Mouse (Mus musculus) hindbrain, embryonic 13.5 days (tissue): Measurements from ENCODE around the gene Actl7b. TPM values are rescaled to one million over a fixed set of nuclear protein-coding genes. Genes with fewer than 3 reads are reported as not detected.

Experiments
- ATAC-seq: fragments of 200-750 bp; cut with Nextera tagmentation; 2 replicates; pipeline ENCODE4 v1.8.0; 2017; ENCODE audit warnings: moderate TSS enrichment; ENCODE audit not compliant: low FRiP score
- H3K27ac ChIP-seq: fragments of 300-500 bp; sonication (generic); 2 replicates; pipeline ENCODE4 v1.5.1; 2015; ENCODE audit warnings: inconsistent platforms, mild to moderate bottlenecking, moderate library complexity
- H3K27me3 ChIP-seq: fragments of 300-500 bp; sonication (generic); 2 replicates; pipeline ENCODE4 v1.6.1; 2015; ENCODE audit warnings: mild to moderate bottlenecking, inconsistent platforms
- H3K36me3 ChIP-seq: fragments of 300-500 bp; sonication (generic); 2 replicates; pipeline ENCODE4 v1.6.1; 2015; ENCODE audit warnings: mild to moderate bottlenecking, inconsistent platforms
- H3K4me1 ChIP-seq: fragments of 300-500 bp; sonication (generic); replicated peaks from 2 replicates; pipeline ENCODE4 v1.6.1; 2015; ENCODE audit warnings: inconsistent platforms
- H3K4me2 ChIP-seq: fragments of 300-500 bp; sonication (generic); 2 replicates; pipeline ENCODE4 v1.6.1; 2015; ENCODE audit warnings: inconsistent platforms, mild to moderate bottlenecking, moderate library complexity
- H3K4me3 ChIP-seq: fragments of 300-500 bp; sonication (generic); 2 replicates; pipeline ENCODE4 v1.5.1; 2015; ENCODE audit warnings: mild to moderate bottlenecking, inconsistent platforms
- H3K9ac ChIP-seq: fragments of 300-500 bp; sonication (generic); 2 replicates; pipeline ENCODE4 v1.6.1; 2015; ENCODE audit warnings: mild to moderate bottlenecking, inconsistent platforms
- H3K9me3 ChIP-seq: fragments of 300-500 bp; sonication (generic); 2 replicates; pipeline ENCODE4 v1.6.1; 2016; ENCODE audit warnings: inconsistent platforms
- WGBS: fragments of 180-500 bp; shearing (Covaris S2); methylation state at CpG from one replicate; pipeline ENCODE4 v1.1.7; 2015; 5-methylcytosine and 5-hydroxymethylcytosine counted together
- polyA plus RNA-seq: library from polyadenylated mRNA; unstranded; fragments of >200 nt; fragmentation: Nextera tagmentation; extraction: Ambion mirVana; gene quantifications from 2 replicates; pipeline ENCODE4 v1.2.1, GENCODE M21; 2015

Actl7b gene
- polyA plus RNA-seq = not detected in 2 replicates

DNA sequence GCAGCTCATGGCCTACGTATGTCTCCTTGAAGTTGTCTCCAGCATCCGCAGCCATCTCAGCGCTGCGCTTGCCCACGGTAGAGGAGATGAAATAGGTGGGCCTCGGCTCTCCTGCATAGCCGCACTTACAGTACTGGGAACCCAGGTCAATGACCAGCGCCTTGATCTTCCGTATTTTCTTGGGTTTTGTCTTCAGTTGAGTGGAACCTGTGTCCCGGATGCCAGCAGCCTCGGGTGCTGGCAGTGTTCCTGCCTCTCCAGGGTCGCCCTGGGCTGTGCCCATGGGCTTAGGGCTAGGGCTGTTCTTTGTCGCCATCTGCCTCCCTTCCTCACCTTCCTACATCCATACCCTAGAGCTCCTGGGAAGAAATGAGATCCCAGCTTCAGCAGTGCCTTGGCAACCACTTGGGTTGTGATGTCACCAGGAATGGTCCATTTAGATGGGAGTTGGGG lies at the start of gene Actl7b:
Actl7b (minus strand) TSS at position 403 of the 453 bp plus-strand sequence.
- 95% methylated on average over 13 of the region's 13 CpGs for WGBS
- Histone ChIP-seq H3K4me1 (no peaks in the 10 kb centered on the region), H3K27me3 (no peaks in the 10 kb centered on the region), H3K27ac (no peak within 1 kb of the TSS), H3K4me2 (no peak within 1 kb of the TSS), H3K36me3 (peaks cover 23% of the 10 kb centered on the region), H3K9ac (no peak within 1 kb of the TSS), H3K4me3 (no peak within 1 kb of the TSS), H3K9me3 (no peaks in the 10 kb centered on the region)
- no peak for ATAC-seq

DNA sequence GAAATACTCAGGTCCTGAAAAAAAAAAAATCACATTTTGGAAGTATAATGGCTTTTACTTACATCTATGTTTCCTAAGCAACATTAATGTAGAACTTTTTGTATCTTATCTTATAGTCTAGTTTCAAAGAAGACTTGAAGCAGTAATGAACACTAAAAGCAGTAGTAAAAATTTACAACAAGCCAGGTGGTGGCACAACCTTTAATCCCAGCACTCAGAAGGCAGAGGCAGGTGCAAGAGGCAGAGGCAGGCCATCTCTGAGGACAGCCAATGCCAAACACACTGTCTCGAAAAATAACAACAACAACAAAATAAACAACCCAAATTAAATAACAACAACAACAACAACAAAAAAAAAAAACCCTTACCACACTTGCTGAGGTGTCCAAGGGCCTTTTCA lies 29.8 kb upstream of the Actl7b start:
- H3K4me3 ChIP-seq = no peak overlapping the region
- WGBS = 81% methylated on average over 1 of the region's 1 CpGs
- H3K4me1 ChIP-seq = no peaks in the 10 kb centered on the region

DNA sequence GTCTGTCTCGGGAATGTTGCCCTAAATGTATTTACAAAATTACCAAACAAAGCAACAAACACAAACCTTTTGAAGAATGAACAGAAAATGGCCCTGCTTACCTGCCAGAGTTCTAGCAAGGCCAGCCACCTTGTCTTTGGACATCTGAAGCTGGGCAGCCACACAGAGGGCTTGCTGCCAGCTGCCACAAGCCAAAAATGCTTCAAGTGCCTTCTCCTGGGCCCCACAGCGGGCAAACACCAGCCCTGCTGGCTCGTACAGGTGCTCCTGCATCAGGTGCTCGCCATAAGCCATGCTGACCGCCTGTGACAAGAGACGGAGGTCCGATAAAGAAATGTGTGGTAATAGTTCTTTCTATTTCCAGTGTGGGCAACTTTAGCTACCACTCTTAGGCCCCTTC lies 27.7 kb upstream of the Actl7b start:
- Histone ChIP-seq H3K9ac (no peak overlapping the region), H3K36me3 (peaks cover 94% of the 10 kb centered on the region), H3K4me2 (no peak overlapping the region), H3K27ac (no peak overlapping the region), H3K4me3 (no peak overlapping the region), H3K9me3 (no peaks in the 10 kb centered on the region), H3K4me1 (no peaks in the 10 kb centered on the region), H3K27me3 (no peaks in the 10 kb centered on the region)
- WGBS = 95% methylated on average over 7 of the region's 7 CpGs
- no peak for ATAC-seq

More for the DNA sequence above, 29.8 kb upstream of the Actl7b start:
- H3K4me2 ChIP-seq = no peak overlapping the region
- H3K27me3 ChIP-seq = no peaks in the 10 kb centered on the region
- no peak overlapping the region for H3K27ac ChIP-seq
- H3K9me3 ChIP-seq = no peaks in the 10 kb centered on the region
- no peak for ATAC-seq
- no peak overlapping the region for H3K9ac ChIP-seq
- H3K36me3 ChIP-seq = peaks cover 88% of the 10 kb centered on the region

DNA sequence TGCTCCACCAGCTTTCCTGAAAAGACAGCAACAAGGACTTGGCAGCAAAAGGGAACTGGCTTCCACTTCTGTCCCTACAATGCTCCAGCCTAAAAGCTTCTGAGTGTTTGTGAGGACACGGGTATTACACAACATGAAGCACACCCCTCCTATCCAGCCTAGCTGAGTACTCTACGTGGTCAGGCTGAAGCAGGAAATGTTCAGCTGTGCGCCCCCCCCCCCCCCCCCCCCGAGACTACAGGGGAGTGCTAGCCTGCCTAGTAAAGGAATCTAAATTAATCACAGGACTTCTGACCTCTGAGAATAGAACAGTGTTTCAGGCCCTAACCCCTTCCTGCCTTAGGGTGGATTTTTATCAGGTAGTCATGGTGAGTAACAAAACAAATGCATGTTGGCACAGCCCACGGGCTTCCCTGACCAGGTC lies 26.6 kb upstream of the Actl7b start:
- H3K9me3 ChIP-seq = no peaks in the 10 kb centered on the region
- H3K9ac ChIP-seq = no peak overlapping the region
- no peak overlapping the region for H3K4me3 ChIP-seq
- H3K4me2 ChIP-seq = no peak overlapping the region
- WGBS = 82% methylated on average over 4 of the region's 5 CpGs
- ATAC-seq = no peak
- no peak overlapping the region for H3K27ac ChIP-seq
- peaks cover 89% of the 10 kb centered on the region for H3K36me3 ChIP-seq
- H3K4me1 ChIP-seq = no peaks in the 10 kb centered on the region
- no peaks in the 10 kb centered on the region for H3K27me3 ChIP-seq

DNA sequence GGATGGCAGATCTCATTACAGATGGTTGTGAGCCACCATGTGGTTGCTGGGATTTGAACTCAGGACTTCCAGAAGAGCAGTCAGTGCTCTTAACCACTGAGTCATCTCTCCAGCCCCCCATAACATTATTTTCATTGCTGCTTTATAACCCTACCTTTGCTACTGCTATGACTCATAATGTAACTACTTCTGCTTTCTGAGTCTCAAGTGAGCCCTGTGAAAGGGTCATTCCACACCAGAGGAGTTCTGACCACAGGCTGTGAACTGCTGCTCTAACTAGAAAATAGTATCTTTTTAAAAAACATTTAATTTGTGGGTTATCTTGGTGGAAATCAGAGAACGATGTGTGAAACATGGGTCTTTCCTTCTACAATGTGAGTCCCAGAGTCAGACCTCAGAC lies 16.4 kb upstream of the Actl7b start:
- H3K9me3 ChIP-seq = no peaks in the 10 kb centered on the region
- H3K9ac ChIP-seq = no peak overlapping the region
- H3K27ac ChIP-seq = no peak overlapping the region
- ATAC-seq = no peak
- H3K4me2 ChIP-seq = no peak overlapping the region
- no peaks in the 10 kb centered on the region for H3K4me1 ChIP-seq
- no peaks in the 10 kb centered on the region for H3K27me3 ChIP-seq
- H3K36me3 ChIP-seq = peaks cover 95% of the 10 kb centered on the region
- H3K4me3 ChIP-seq = no peak overlapping the region
- 100% methylated on average over 1 of the region's 1 CpGs for WGBS

DNA sequence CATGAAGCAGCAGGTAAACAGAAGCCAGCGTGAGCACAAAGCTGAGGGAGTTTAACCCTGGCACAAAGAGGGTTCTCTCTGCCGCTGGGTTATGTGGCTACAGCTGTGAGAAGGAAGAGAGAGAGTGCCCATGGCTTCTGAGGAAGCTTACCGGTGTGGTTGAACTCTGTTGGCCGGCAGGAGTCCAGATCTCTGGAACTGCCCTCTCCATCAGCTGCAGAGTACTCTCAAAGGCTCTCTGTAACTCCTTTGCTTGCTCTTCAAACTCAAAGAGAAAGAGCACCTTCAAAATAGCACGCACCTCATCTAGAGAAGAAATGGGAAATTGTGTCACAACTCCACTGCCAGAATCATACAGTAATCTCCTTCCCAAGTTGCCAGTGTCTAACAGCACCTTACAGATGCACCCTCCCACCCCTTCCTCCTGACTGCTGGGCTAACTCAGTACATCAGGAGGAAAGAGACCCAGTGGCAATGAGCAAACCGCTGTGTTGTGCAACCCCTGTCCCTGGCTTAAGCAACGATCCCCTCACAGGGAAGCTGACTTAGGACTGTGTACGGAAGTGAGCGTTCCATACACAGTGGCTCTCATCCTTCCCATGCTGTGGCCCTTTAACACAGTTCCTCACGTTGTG lies 15.8 kb upstream of the Actl7b start:
- H3K36me3 ChIP-seq = peaks cover 90% of the 10 kb centered on the region
- H3K4me1 ChIP-seq = no peaks in the 10 kb centered on the region
- 91% methylated on average over 10 of the region's 10 CpGs for WGBS
- no peak overlapping the region for H3K27ac ChIP-seq
- no peak overlapping the region for H3K4me2 ChIP-seq
- no peak overlapping the region for H3K9ac ChIP-seq
- no peaks in the 10 kb centered on the region for H3K9me3 ChIP-seq
- H3K27me3 ChIP-seq = no peaks in the 10 kb centered on the region
- no peak overlapping the region for H3K4me3 ChIP-seq
- no peak for ATAC-seq

DNA sequence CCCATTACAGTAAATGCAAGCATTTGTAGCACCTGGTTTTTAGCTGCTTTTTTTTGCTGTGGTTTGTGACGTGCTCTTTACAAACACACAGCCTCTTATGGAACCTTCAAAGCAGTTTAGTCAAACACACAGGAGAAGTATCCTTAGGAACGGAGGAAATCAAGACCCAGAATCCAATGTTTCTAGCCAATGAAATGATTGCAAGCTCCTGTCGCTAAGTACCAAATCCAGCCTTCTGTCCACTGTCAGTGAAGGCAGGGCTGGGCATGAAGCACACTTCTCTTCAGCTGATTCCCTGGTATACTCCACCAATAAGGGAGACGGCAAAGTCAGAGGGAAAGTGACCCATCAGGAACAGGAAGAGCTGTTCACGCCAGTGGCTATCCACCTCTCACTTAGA lies 14.8 kb upstream of the Actl7b start:
- 95% methylated on average over 5 of the region's 5 CpGs for WGBS
- H3K4me2 ChIP-seq = no peak overlapping the region
- H3K4me3 ChIP-seq = no peak overlapping the region
- H3K27me3 ChIP-seq = no peaks in the 10 kb centered on the region
- H3K4me1 ChIP-seq = no peaks in the 10 kb centered on the region
- no peak overlapping the region for H3K9ac ChIP-seq
- no peak overlapping the region for H3K27ac ChIP-seq
- H3K9me3 ChIP-seq = no peaks in the 10 kb centered on the region
- H3K36me3 ChIP-seq = peaks cover 93% of the 10 kb centered on the region
- no peak for ATAC-seq

DNA sequence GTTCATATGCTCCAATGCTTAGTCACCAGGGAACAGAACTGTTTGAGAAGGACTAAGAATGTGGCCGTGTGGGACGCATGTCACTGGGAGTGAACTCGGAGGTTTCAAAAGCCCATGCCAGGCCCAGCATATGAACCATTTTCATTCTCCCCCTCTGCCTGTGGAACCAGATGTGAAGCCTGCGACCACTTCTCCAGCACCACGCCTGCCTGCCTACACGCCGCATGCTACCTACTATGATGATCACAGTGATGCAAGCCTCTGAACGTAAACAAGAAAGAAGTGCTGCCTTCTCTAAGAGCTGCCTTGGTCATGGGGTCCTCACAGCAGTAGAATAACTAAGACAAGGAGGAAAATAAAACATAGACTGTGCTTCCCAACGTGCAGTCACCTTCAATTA lies 6.2 kb upstream of the Actl7b start:
- 97% methylated on average over 9 of the region's 9 CpGs for WGBS
- Histone ChIP-seq H3K27ac (no peak overlapping the region), H3K27me3 (no peaks in the 10 kb centered on the region), H3K4me3 (no peak overlapping the region), H3K36me3 (peaks cover 80% of the 10 kb centered on the region), H3K4me1 (no peaks in the 10 kb centered on the region), H3K9ac (no peak overlapping the region), H3K9me3 (no peaks in the 10 kb centered on the region), H3K4me2 (no peak overlapping the region)
- no peak for ATAC-seq

DNA sequence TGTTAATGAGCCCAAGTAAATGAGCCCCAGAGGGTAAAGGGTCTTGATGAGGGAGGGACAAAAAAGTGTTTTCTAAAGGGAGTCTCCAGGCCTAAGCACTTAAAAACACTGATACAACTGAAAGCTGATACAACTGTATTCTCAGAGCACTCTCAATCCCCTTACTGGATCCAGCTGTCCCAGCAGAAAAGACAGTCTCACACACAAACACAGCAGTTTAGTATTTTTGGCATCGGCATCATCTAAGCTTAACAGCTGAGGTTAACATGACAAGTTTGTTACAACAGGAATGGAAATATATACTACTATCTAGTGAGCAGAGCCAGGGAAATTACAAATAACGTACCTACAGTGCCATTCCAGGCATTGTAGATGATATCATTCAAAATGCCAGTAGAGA lies 5.1 kb upstream of the Actl7b start:
- no peak overlapping the region for H3K27ac ChIP-seq
- H3K4me3 ChIP-seq = no peak overlapping the region
- H3K9me3 ChIP-seq = no peaks in the 10 kb centered on the region
- H3K9ac ChIP-seq = no peak overlapping the region
- no peaks in the 10 kb centered on the region for H3K4me1 ChIP-seq
- H3K27me3 ChIP-seq = no peaks in the 10 kb centered on the region
- H3K4me2 ChIP-seq = no peak overlapping the region
- H3K36me3 ChIP-seq = peaks cover 71% of the 10 kb centered on the region
- 96% methylated on average over 2 of the region's 2 CpGs for WGBS
- no peak for ATAC-seq

DNA sequence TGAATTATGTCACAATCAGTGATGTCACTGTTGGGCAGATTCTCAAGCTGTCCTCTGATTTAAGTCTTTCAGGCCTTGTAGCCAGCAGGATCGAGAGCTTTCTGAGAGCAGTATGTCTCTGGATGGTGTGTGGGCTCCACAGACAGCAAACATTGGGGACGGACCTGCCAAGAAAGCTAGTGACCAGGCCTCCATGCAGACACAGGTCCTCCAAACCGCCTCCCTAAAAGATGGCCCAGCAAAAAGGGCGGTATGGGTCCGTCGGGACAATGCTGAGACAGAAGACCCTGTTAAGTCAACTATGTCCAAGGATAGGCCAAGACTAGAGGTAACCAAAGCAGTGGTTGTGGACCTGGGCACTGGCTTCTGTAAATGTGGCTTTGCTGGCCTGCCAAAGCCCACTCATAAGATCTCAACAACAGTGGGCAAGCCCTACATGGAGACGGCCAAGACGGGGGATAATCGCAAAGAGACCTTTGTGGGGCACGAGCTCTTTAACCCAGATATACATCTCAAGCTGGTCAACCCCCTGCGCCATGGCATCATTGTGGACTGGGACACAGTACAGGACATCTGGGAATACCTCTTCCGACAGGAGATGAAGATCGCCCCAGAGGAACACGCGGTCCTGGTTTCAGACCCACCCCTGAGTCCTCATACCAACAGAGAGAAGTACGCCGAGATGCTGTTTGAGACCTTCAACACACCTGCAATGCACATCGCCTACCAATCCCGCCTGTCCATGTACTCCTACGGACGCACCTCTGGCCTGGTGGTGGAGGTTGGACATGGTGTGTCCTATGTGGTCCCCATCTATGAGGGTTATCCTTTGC lies 2.3 kb upstream of the Actl7b start, which contains the start of gene Actl7a:
Actl7a (plus strand) TSS at position 51 of the 833 bp plus-strand sequence.
- 95% methylated on average over 21 of the region's 21 CpGs for WGBS
- no peak within 1 kb of the TSS for H3K27ac ChIP-seq
- peaks cover 46% of the 10 kb centered on the region for H3K36me3 ChIP-seq
- no peak within 1 kb of the TSS for H3K9ac ChIP-seq
- H3K4me2 ChIP-seq = no peak within 1 kb of the TSS
- H3K4me1 ChIP-seq = no peaks in the 10 kb centered on the region
- no peaks in the 10 kb centered on the region for H3K9me3 ChIP-seq
- no peaks in the 10 kb centered on the region for H3K27me3 ChIP-seq
- no peak for ATAC-seq
- H3K4me3 ChIP-seq = no peak within 1 kb of the TSS

DNA sequence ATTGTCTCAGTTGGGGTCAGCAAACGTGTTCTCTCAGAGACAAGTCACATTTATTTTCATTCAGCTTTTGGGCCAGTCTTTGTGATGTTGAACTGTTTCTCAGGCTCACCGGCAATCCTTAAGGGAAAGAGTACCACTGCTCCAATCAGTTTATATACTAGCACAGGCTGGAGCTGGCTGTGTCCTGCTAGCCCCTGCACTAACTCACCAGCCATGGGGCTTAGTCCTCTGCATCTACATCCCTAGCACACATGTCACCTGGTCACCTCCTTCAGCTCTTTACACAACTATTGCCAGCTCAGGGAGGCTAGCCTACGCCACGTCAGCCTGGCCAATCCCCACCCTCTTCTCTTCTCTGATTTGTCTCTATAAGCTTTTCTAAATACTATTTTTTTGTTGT lies 1.5 kb upstream of the Actl7b start:
- H3K4me2 ChIP-seq = no peak overlapping the region
- no peaks in the 10 kb centered on the region for H3K27me3 ChIP-seq
- H3K4me3 ChIP-seq = no peak overlapping the region
- peaks cover 38% of the 10 kb centered on the region for H3K36me3 ChIP-seq
- 88% methylated on average over 4 of the region's 4 CpGs for WGBS
- no peaks in the 10 kb centered on the region for H3K9me3 ChIP-seq
- ATAC-seq = no peak
- H3K9ac ChIP-seq = no peak overlapping the region
- no peak overlapping the region for H3K27ac ChIP-seq
- no peaks in the 10 kb centered on the region for H3K4me1 ChIP-seq

DNA sequence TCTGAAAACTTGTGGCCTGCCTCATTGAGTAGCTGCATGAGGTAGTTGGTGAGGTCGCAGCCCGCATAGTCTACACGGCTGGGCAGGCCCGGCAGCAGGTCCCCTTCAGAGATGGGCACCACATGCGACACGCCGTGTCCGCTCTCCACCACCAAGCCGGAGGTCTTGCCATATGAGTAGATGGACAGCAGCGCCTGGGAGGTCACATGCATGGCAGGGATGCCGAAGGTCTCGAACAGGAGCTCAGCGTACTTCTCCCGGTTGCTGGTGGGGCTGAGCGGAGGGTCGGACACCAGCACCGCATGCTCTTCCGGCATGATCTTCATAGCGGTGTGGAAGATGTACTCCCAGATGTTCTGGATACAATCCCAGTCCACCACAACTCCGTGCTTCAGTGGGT lies 632 bp downstream of the Actl7b start:
- H3K9me3 ChIP-seq = no peaks in the 10 kb centered on the region
- no peaks in the 10 kb centered on the region for H3K27me3 ChIP-seq
- ATAC-seq = no peak
- no peaks in the 10 kb centered on the region for H3K4me1 ChIP-seq
- no peak overlapping the region for H3K4me2 ChIP-seq
- no peak overlapping the region for H3K9ac ChIP-seq
- H3K27ac ChIP-seq = no peak overlapping the region
- no peak overlapping the region for H3K4me3 ChIP-seq
- 97% methylated on average over 20 of the region's 20 CpGs for WGBS
- peaks cover 18% of the 10 kb centered on the region for H3K36me3 ChIP-seq
